Mouse (Mus musculus): ENCODE data around the gene Kif2a. TPM values are rescaled to one million over a fixed set of nuclear protein-coding genes. Genes with fewer than 3 reads are reported as not detected.
A peak's percentile ranks its signal among the peaks of the same experiment; 100 is the strongest.

Gene Kif2a
- total and polyA plus RNA-seq, 3 experiments: 4.3 to 37.6 (median 27.0) TPM

DNA sequence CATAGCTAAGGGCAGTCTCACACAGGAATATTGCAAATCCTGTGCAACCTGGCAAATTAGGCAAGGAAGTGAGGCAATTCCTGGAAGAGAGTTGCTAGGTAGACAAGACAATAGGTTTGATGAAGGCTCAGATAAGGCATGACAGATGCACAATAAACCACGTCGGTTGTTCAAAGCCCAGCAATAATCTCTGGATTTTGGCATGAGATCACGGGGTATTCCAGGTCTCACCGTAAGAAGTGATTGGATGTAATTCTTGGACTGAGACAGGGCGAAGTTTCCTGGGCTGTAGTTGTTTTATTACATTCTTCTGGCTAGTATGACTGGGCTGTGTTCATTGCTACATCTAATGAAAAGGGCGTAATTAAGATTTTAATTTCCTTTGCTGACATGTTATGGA, 20.6 kb upstream of the Kif2a start:
- WGBS: 40% methylated on average over 6 of the region's 6 CpGs
- H3K4me1 ChIP-seq (ENCODE audit: control insufficient read depth, insufficient read depth, low read length): peaks cover 2% of the 10 kb centered on the region; the same call in 1 of the 2 replicates
- no peaks in the 10 kb centered on the region for H3K79me2 ChIP-seq (replicated peaks; ENCODE audit: control insufficient read depth, insufficient read depth, low read length)
- H3K9ac ChIP-seq (ENCODE audit: low read depth, low read length): no peak overlapping the region
- no peak for DNase-seq
- H3K36me3 ChIP-seq (ENCODE audit: control insufficient read depth, insufficient read depth, low read length): no peaks in the 10 kb centered on the region
- no peak overlapping the region for H3K27ac ChIP-seq
- TF ChIP-seq EP300 (IDR thresholded peaks at IDR 0.05; ENCODE audit: insufficient read depth, low read depth, low read length) (no peak), CTCF (IDR thresholded peaks at IDR 0.05) (no peak), POLR2A (IDR thresholded peaks at IDR 0.05; ENCODE audit: insufficient read depth, low read depth, low read length) (no peak)
- H3K27me3 ChIP-seq (ENCODE audit: control insufficient read depth, insufficient read depth, low read length): no peaks in the 10 kb centered on the region
- intact Hi-C loops (cut with DNase I): no loop called here
- H3K4me3 ChIP-seq: no peak overlapping the region

DNA sequence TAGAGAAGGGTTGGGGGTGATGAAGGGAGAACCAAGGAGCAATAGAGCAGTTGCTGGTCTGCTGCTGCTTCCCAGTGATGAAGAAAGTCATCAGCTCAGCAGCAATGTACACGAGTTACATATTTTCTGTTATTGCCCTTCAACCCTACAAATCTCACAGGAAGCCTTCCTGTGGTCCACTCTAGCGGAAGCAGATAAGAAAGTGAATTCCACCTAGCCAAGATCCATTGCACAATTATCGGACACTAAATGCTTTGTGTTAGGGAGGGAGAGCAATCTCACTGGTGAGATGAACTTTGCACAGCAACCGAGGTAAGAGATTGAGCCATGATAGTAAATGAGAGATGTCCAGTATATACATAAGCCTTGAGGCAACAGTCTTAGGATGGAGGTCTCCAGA, 17.6 kb upstream of the Kif2a start:
- H3K79me2 ChIP-seq (replicated peaks; ENCODE audit: control insufficient read depth, insufficient read depth, low read length): no peaks in the 10 kb centered on the region
- H3K27ac ChIP-seq: no peak overlapping the region
- intact Hi-C loops (cut with DNase I): no loop called here
- no peak overlapping the region for H3K4me3 ChIP-seq
- H3K4me1 ChIP-seq (ENCODE audit: control insufficient read depth, insufficient read depth, low read length): peaks cover 2% of the 10 kb centered on the region; the same call in 1 of the 2 replicates
- TF ChIP-seq CTCF (IDR thresholded peaks at IDR 0.05): no peak
- no peak for TF ChIP-seq EP300 (IDR thresholded peaks at IDR 0.05; ENCODE audit: insufficient read depth, low read depth, low read length)
- TF ChIP-seq POLR2A (IDR thresholded peaks at IDR 0.05; ENCODE audit: insufficient read depth, low read depth, low read length): no peak
- no peaks in the 10 kb centered on the region for H3K36me3 ChIP-seq (ENCODE audit: control insufficient read depth, insufficient read depth, low read length)
- no peak overlapping the region for H3K9ac ChIP-seq (ENCODE audit: low read depth, low read length)
- H3K27me3 ChIP-seq (ENCODE audit: control insufficient read depth, insufficient read depth, low read length): no peaks in the 10 kb centered on the region
- DNase-seq: no peak
- 48% methylated on average over 4 of the region's 4 CpGs for WGBS

DNA sequence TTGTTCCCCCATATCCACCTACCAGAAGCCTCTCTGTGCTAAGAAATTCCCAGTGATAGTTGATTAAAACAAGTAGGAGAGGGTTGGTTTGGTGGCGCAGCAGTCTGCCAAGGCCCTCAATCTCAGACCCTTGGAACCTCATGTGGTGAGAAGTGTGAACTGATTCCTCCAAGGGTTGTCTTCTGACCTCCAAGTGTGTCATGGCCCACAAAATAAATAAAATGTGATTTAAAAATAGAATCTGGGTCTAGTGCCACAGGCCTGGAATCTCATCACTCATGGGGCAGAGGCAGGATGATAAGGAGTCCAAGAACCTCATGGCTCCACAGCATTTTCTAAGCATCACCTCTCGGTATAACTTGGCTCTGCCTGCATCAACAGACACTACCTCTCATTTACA, 16.4 kb upstream of the Kif2a start:
- H3K27me3 ChIP-seq (ENCODE audit: control insufficient read depth, insufficient read depth, low read length): no peaks in the 10 kb centered on the region
- no peak for DNase-seq
- 66% methylated on average over 2 of the region's 2 CpGs for WGBS
- no peaks in the 10 kb centered on the region for H3K4me1 ChIP-seq (ENCODE audit: control insufficient read depth, insufficient read depth, low read length)
- intact Hi-C loops (cut with DNase I): no loop called here
- no peaks in the 10 kb centered on the region for H3K36me3 ChIP-seq (ENCODE audit: control insufficient read depth, insufficient read depth, low read length)
- H3K9ac ChIP-seq (ENCODE audit: low read depth, low read length): no peak overlapping the region
- no peaks in the 10 kb centered on the region for H3K79me2 ChIP-seq (replicated peaks; ENCODE audit: control insufficient read depth, insufficient read depth, low read length)
- no peak overlapping the region for H3K27ac ChIP-seq
- H3K4me3 ChIP-seq: no peak overlapping the region
- TF ChIP-seq EP300 (IDR thresholded peaks at IDR 0.05; ENCODE audit: insufficient read depth, low read depth, low read length): no peak
- peak; percentile 29 for TF ChIP-seq CTCF (IDR thresholded peaks at IDR 0.05)

DNA sequence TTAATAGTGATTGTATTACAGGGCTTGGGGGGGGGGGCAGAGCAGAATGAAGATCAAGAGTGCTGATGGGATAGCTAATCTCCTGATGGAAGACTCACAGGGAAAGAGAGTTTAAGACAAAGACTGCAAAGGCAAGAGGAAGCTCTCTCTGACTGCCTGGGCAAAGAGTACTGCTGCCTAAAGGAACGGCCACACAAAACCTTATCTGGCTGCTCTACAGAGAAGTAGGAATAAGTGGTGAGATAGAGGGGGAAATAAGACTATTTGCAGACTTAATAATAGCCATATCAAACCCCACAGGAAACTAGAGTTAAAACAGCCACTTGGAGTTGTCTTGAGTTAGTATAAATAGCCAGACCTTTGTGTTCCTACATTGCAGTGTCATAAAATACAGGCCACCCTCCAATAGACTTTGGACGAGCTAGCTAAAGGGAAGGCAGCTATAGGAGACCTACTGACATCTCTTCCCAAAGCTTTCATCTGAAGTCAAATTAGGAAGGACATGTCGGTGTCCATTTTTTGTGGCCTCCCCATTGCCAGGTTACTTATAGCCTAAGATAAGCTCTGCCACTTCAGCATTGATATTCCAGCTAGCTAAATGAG, 13.7 kb upstream of the Kif2a start:
- Histone ChIP-seq H3K4me3 (no peak overlapping the region), H3K9ac (ENCODE audit: low read depth, low read length) (no peak overlapping the region), H3K36me3 (ENCODE audit: control insufficient read depth, insufficient read depth, low read length) (no peaks in the 10 kb centered on the region), H3K27me3 (ENCODE audit: control insufficient read depth, insufficient read depth, low read length) (no peaks in the 10 kb centered on the region), H3K79me2 (replicated peaks; ENCODE audit: control insufficient read depth, insufficient read depth, low read length) (no peaks in the 10 kb centered on the region), H3K4me1 (ENCODE audit: control insufficient read depth, insufficient read depth, low read length) (no peaks in the 10 kb centered on the region), H3K27ac (no peak overlapping the region)
- TF ChIP-seq POLR2A (IDR thresholded peaks at IDR 0.05; ENCODE audit: insufficient read depth, low read depth, low read length) (no peak), EP300 (IDR thresholded peaks at IDR 0.05; ENCODE audit: insufficient read depth, low read depth, low read length) (no peak), CTCF (IDR thresholded peaks at IDR 0.05) (no peak)
- intact Hi-C loops (cut with DNase I): no loop called here
- 33% methylated on average over 3 of the region's 3 CpGs for WGBS
- DNase-seq: no peak

DNA sequence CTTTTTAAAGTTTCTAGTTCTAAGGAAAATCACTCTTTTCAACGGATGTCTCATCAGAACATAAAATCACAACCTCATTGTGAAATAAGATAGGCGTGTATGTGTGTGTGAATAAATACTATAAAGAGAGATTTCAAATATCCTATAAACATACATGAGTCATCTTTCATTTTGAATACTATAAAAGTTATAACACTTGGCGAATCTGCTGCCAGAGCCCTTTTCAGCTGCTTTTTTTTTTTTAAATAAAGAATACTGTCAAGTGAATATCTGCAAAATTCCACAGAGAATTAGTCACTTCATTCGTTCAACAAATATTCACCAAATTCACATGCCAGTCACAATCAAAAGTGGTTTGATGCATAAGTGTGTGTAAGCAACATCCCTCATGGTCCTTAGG, 13.2 kb upstream of the Kif2a start:
- TF ChIP-seq CTCF (IDR thresholded peaks at IDR 0.05) (no peak), POLR2A (IDR thresholded peaks at IDR 0.05; ENCODE audit: insufficient read depth, low read depth, low read length) (no peak)
- Histone ChIP-seq H3K4me3 (no peak overlapping the region), H3K36me3 (ENCODE audit: control insufficient read depth, insufficient read depth, low read length) (no peaks in the 10 kb centered on the region), H3K79me2 (replicated peaks; ENCODE audit: control insufficient read depth, insufficient read depth, low read length) (no peaks in the 10 kb centered on the region), H3K27me3 (ENCODE audit: control insufficient read depth, insufficient read depth, low read length) (no peaks in the 10 kb centered on the region), H3K4me1 (ENCODE audit: control insufficient read depth, insufficient read depth, low read length) (no peaks in the 10 kb centered on the region), H3K9ac (ENCODE audit: low read depth, low read length) (no peak overlapping the region), H3K27ac (no peak overlapping the region)
- DNase-seq: no peak
- 76% methylated on average over 4 of the region's 4 CpGs for WGBS
- intact Hi-C loops (cut with DNase I): no loop called here

DNA sequence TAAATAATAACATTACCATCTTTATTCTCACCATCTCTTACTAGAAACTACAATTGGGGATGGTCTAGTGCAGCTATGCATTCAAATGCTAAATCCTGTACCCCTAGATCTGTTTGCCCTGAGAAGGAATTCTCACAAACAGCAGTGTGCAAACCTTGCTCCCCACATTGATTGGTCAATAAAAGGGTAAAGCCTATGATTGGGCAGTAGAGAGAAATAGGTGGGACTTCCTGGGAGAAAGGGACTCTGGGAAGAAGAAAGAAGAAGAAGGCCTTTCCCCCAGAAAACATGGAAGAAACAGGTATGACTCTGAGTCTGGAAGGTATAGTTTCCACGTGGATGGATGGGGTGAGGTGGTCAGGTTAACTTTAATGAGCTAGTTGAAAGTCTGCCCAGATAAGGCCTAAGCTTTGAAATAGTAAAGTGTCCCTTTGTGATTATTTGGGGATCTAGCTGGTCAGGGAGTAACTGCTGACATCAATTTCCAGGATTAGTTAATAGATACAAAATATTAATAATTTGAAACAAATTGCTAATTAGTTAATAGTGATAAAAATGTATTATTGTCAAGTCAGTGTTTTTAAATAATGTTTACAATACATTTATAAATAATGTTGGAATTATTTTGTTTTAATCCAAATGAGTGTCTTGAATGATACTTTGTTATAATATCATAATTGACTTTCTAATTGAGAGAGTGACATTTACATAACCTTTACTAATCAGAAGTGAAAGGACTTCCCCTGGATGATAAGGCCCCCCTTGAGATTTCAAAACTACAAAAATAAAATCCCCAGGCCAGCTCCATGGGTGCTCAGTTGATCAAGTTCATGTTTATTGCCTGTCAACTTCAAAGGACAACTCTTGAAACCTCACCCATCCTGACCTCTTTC, 12.3 kb upstream of the Kif2a start:
- no peak for DNase-seq
- Histone ChIP-seq H3K4me1 (ENCODE audit: control insufficient read depth, insufficient read depth, low read length) (no peaks in the 10 kb centered on the region), H3K27me3 (ENCODE audit: control insufficient read depth, insufficient read depth, low read length) (no peaks in the 10 kb centered on the region), H3K36me3 (ENCODE audit: control insufficient read depth, insufficient read depth, low read length) (no peaks in the 10 kb centered on the region), H3K79me2 (replicated peaks; ENCODE audit: control insufficient read depth, insufficient read depth, low read length) (no peaks in the 10 kb centered on the region), H3K4me3 (no peak overlapping the region), H3K9ac (ENCODE audit: low read depth, low read length) (no peak overlapping the region), H3K27ac (no peak overlapping the region)
- intact Hi-C loops (cut with DNase I): no loop called here
- WGBS: 41% methylated on average over 1 of the region's 1 CpGs
- TF ChIP-seq POLR2A (IDR thresholded peaks at IDR 0.05; ENCODE audit: insufficient read depth, low read depth, low read length): no peak
- no peak for TF ChIP-seq CTCF (IDR thresholded peaks at IDR 0.05)
